Mouse (Mus musculus): Measurements from ENCODE around the gene Iqgap1.

The Iqgap1 gene

DNA sequence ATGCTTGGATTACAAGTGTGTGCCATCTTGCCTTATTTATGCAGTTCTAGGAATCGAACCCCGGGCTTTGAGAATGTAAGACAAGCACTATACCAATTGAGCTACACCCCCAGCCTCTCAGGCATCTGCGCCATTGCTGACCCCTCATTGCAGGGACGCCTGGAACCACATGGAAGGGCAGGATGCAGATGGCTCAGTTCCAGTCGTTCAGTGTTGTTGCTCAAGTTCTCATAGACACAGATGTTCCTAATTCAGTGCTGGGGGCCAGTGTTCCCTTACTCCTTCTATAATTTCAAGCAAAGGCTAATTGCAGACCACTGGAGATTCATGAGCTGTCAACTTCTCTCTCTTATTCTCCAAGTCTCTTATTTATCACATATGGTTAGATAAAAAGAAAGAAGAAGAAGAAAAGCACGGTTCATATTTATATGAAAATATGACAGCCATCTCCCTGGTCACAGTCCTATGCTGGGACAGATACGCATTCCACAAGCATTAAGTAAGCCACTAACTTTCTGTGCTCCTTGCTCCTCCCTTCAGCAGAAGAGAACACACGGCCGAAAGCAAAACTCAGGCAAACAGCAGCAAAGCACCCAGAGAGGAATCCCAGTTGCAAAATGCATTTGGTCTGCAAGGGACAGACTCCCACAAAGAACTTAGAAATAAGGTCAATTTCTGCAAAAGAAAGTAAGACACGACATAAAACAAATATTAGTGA lies 159.4 kb downstream of the Iqgap1 start:
- peak; percentile 44 for DNase-seq (ENCODE audit: low read depth, low spot score)

Measured in mesoderm, embryonic 11.5 days (tissue).